Mouse (Mus musculus) CH12.LX (cell line): ENCODE measurements around the gene Frmd8.

Experiments used
- CTCF ChIP-seq, 2 experiments: IDR thresholded peaks in 1 of 2; conservative IDR thresholded peaks in 1 of 2; 2 replicates each; pipeline ENCODE4 v1.5.1; 2011 to 2012; ENCODE audit warnings: low read depth in 2 of 2, low read length in 2 of 2, improper control_type of control experiment in 1 of 2, inconsistent platforms in 1 of 2, mild to moderate bottlenecking in 1 of 2, moderate library complexity in 1 of 2
- EP300 ChIP-seq: IDR thresholded peaks from 2 replicates; pipeline ENCODE4 v1.6.1; 2011; ENCODE audit warnings: low read length, improper control_type of control experiment
- POLR2A ChIP-seq: IDR thresholded peaks from 2 replicates; pipeline ENCODE4 v1.6.1; 2011; ENCODE audit warnings: low read depth, mild to moderate bottlenecking, improper control_type of control experiment, low read length
- ZC3H11A ChIP-seq: IDR thresholded peaks from 2 replicates; pipeline ENCODE4 v1.6.1; 2012; ENCODE audit warnings: low read depth, mild to moderate bottlenecking, inconsistent platforms, low read length, improper control_type of control experiment

GRCm38 (mm10) chr19:5842785-5843730, 32.0 kb downstream of the Frmd8 start:
- TF ChIP-seq ZC3H11A (no peak), EP300 (no peak), POLR2A (peak; percentile 23), CTCF (conservative IDR thresholded peaks at IDR 0.05 in 1 of 2, IDR thresholded peaks at IDR 0.05 in 1 of 2; ENCODE audit: low read depth in 2 of 2, low read length in 2 of 2) (no peak)
